Mouse (Mus musculus) WW6 (cell line): ENCODE measurements at regions not wholly inside any gene's neighbourhood (a gene's known extent, or its start where the extent isn't known, plus 50 kb on each side); places are given as distances from the start of the nearest gene placed in this dataset.

ENCODE experiments used
- DNase-seq: peaks from one replicate; pipeline ENCODE4 v3.0.0-alpha.2; 2013; ENCODE audit warnings: low read depth, low spot score

DNA sequence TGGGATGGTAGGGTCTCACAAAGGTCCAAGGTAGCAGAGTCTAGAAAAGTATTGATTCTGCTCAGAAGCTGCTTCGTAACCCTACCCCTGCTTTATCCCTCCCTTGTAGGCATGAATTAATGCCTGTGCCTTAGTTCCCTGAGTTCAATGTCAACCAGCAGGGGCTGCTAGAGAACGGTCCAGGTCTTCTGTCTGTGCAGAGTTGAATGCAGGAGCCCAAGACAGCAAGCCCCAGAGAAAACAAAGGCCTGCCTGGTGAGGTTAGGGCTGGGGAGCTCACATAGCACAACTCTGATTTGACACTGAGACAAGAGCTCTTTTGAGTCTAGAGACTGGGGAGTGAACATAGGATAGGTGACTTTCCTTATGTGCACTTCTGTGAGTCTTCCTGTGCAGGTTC, 56.6 kb downstream of the Olig3 start:
- DNase-seq: peak; percentile 28

DNA sequence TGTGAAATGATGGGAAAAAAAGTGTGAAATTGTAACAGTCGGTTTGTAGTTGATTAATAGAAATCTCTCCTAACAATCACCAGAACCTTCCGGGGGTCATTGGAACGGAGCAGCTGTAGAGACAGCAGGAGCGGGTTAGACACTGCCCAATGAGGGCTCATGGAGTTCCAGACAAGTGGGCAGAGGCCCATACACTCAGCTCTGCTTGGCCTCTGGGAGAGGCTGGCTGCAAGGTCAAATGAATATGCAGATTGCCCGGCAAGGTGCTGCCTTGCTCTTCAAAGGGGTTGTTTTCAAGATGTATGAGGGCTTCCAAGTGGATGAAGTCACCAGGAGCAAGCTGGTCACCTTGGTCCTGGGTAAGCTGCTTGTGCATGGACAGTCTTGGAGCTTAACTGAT, 57.6 kb downstream of the Olig3 start:
- no peak for DNase-seq

DNA sequence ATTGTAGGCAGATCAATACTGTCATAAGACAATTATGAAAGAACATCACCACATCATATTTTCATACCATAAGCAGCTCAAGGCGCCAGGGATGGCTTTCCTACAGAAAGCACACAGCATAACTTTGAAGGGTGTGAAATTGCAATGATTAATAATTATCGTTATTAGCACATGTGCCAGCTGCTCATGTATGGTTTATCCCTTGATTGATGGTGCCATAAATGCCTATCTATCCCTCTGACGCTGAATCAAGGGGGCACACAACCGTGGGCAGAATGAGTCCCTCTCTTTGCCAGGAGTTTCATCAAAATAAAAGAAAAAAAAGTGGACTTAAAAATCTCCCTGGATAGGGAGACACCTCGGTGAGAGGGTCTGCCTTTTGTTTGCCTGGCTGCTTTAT, 58.5 kb downstream of the Olig3 start:
- no peak for DNase-seq

DNA sequence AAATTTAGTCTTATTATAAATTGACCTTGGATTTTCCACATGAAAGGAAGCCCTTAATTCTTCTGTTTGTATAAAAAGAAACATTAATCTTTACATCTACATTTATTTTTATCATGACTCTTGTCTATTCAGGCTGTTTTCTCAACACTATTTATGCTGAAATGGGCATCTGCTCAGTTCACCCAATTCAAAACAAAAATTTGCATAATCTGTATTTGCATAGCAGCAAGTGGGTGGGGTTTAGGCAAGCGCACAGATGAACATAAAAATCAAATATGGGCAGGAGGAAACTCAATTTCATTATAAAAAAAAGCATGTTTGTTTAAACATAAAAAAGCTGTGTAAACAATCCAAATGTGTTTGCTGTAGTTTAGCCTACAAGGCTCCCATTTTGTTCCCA, 67.7 kb downstream of the Olig3 start:
- no peak for DNase-seq

DNA sequence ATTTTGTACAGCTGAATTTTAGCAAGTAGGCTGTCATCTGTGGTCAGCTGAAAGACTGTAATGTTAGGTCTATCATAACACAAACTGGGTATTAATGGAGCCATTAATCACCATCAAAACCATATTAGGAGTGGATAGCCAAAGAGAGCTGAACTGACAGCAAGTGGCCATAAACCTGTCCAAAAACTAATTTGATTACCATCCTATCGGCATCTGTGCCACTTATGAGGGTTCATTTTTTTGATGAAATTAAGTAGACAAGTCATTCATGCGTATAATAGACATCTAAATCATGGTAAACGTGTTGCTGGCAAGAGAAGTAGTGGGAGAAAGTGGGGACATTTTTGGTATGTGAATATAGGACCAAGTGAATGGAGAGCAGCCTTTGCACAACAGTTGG, 68.6 kb downstream of the Olig3 start:
- no peak for DNase-seq

DNA sequence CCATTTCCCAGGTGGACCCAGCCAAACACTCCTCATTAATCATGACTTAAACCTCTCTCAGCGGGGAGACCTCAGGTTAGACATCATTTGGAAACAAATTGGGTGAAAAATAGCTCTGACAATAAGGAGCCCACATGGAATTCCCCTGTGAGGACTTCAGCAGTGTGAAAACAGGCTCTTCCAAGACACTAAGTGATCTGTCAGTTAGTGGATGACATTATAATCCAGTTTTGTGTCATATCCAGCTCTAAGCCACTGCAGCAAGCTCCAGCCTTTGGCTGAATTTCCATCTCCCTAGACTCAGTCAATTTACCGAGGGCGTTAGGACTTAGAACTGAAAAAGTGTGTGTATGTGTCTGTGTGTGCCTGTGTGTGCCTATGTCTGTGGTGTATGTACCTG, 70.5 kb downstream of the Olig3 start:
- no peak for DNase-seq

DNA sequence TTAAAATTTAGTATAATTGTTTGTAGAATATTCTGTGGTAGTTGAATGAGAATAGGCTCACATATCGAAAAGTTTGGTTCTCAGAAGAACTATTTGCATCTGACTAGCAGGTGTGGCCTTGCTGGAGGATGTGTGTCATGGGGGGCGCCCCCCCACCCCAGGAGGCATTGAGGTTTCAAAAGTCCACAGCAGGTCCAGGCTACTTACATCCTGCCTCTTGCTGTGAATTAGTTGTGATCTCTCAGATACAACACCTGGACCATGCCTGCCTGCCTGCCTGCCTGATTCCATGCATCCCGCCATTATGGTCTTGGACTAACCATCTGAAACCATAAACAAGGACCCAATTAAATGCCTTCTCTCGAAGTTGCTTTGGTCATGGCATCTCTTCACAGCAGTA, 76.2 kb downstream of the Olig3 start:
- DNase-seq: no peak

DNA sequence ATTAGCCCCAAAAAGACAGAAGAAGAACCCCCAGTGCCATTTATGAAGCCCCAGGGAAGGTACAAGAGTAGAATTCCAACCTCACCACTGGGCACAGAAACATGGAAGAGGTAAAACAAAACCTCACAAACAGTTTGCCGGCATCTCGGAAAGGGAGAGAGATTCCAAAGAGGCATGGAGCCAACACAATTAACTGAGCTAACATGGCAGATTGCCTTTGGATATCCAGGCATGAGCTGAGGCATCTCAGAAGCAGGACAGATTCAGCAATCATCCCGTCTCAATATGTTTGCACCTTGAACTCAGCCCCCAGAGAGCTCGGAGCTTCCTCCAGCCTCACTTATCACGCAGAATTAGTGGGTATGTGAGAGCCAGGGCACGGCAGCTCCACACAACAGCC, 78.3 kb downstream of the Olig3 start:
- DNase-seq: no peak

DNA sequence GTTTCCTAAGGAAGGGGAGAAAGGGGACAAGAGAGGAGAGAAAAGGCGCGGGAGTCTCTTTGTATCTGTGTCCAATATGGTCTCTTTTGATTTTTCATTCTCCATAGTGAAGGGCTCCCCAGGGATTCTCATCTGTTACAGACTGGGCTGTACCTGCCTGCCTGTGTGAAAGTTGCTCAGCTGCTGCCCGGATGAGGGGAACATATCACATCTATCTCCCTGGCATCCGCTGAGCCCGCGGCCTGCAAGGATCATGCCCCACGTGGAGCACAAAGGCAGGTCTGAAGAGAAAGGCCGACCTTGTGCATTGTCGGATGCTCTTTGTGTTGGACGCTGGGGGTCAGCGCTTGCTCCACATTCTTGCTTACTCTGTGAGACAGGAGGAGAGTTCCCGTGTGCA, 85.5 kb downstream of the Olig3 start:
- DNase-seq: peak; percentile 7

DNA sequence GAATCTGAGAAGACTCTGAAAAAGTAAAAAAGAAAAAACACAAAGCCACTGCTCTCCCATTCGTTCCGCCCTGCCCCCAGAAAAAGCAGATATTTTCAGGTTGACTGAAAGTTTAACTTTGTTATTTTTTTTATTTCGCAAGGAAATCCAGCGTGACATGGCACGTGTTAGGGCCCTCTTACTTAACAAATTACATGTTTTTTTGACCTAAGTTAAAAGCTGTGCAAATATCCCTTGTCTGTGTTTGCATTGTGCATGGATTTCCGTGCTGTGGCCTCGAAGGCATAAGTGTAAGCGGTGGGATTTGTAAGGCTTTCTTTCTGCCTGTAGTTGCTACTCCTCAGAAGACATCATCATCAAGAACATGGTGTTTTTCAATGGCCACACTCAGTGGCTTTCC, 87.2 kb downstream of the Olig3 start:
- no peak for DNase-seq

DNA sequence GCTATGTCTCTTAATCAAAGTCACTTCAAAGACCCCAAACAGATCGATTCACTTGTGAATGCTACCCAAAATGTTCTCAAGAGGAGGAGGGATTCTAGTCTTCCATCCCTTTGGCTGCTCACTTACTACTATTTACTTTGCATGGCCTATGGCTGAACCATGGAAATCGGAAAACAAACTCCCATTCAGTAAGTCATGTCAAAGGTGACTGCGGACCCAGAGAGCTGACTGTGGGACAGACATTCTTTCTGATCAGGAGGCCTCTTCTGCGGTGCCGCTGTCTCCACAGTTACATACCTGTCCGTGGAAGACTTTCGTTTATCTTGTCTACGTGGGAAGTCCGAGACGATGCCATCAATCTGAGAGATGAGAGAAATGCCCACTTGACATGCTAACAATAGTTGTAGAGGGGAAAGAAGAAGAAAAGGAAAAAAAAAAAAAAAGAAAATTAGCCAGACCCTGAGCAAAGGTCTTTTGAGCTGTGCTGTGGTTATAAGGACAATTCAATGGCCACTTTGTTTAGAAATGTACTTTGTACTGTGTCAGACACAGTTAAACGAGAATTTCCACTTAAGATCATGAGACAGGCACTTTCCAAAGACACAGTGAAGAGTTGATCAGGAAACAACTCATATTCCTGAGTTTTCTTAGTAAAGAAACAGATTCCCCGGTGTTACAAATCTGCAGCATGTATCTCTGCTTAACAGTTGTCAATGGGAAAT, 92.7 kb downstream of the Olig3 start:
- no peak for DNase-seq

DNA sequence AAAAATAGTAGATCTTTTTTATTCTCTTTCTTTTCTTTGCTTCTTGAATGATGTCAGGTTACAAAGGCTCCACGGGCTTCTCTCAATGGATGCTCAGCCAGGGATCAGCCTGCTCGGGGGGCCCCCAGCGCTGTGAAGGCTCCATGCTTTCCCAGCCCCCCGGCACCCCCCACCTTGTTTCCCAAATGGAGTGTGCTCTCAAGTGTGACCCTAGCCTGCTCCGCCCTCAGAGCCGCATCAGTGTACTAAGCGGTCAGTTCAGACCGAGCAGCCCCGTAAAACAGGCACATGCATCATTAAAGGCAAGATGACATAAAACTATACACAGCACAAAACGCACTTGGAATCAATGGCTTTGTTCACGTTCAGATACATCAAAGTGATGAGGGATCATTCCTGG, 102.7 kb downstream of the Olig3 start:
- DNase-seq: no peak

DNA sequence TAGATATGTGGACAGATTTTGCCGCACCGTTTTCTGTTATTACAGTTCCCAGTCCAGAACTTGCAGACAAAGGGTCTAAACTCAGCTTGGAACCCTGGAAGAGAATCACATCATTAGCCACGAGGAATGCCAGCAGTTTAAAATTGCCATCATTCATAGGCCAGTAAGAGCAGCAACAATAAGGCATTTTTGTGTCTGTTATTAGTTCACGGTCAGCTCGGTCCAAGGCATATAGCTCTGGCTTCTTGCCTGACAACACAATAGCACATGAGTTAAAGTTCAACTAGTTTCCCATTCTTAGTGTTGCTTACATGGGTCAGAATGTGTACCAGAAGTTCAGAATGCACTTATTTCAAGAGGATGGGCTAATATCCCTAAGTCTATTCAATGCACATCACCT, 103.4 kb downstream of the Olig3 start:
- no peak for DNase-seq

DNA sequence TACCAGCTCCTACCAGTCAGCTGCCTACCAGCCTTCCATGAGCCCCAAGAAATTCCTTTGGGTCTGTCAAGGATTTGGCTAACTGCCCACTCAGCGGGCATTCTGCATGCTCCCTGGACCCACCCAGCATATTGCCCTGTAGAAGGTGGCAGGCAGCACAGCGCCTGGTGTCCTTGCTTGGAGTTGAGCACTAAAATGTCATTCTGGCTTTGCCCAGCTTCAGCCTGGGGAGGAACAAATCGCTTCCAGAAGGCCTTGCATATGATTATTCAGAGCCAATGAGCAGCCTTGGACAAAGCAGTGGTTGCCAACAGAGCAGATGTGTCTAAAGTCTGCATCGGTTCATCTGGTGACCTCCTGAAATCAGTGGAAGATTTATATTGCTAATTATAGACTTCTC, 103.8 kb downstream of the Olig3 start:
- DNase-seq: no peak

DNA sequence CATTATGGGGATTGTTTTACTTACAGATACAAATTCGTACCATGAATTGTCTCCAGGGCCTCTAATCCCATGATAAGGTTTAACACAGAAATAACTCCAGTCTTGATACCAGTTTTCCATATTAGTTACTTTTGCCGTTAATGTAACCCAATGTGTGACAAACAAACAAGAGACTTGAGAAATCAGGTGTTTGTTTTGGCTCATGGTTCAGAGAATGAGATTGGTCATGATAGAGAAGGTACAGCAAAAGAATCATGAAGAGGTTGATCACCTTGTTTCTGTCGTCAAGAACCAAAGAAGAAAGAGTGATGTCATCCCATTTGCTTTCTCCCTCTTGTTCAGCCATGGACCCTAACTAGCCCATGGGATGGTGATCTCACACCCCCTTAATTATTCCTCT, 107.5 kb downstream of the Olig3 start:
- DNase-seq: no peak

DNA sequence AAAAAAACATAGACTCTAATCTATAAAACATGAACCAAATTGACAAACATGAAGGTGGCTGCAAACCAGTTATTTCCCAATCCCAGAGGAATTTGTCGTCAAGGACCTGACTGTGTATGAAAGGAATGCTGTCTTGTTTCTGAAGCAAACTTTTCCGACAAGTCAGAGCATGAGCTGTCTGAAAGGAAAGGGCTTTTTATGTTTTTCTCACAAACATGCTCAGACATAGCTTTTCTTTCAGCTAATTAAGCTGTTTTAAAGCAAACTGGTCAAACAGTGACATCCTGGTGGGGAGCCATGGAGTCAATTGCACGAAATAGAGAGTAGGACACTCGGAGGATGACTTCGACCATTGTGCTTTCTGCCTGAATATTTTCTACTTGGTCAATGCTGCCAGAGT, 108.2 kb downstream of the Olig3 start:
- no peak for DNase-seq

DNA sequence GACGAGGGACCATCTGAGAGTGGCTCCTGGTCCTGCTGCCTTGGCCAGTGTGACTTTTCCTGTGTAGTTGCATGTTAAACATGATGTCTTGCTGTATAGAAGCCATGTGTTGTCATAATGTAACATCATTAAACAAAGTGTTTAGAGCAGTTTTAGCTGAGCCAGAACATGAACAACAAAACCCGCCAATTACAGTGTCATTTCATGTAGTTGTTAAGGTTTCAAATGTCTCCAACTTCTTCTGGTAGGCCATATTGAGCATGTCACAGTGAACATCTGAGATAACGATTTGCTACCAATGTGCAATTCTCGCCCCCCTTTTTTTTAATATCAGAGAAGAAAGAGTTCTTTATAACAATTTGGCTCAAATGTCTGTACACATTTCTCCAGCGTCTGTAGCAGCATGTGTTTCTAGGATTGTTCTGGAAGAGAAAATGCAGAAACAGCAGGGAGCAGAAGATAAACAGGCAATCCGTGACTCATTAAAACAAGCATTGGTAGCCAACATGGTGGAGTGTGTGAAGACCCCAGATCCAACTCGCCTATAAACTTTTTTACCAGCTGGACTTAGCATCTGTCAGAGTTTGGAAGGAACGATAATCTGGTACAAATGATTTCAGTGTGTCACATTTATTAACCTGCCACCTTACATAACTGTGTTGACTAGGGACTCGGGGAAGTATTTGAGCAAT, 115.2 kb downstream of the Olig3 start:
- no peak for DNase-seq

DNA sequence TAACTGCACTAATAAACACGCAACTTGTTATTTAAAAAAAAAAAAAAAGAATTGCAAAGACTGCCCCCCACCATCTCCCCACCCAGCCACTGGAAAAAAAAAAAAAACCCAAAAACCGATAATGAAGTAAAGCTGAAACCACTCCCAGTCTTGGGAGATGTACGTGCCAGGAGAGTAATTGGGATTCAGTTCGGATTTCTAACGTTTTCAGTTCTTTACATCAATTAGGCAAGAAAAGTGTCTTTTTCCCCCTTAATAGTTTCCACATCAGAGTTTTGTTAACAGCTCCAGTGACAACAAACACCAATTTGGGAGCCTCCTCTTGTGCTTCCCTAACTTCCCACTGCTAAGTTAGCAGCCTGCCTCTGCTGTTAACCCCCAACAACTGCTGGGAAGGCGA, 115.7 kb downstream of the Olig3 start:
- DNase-seq: no peak

DNA sequence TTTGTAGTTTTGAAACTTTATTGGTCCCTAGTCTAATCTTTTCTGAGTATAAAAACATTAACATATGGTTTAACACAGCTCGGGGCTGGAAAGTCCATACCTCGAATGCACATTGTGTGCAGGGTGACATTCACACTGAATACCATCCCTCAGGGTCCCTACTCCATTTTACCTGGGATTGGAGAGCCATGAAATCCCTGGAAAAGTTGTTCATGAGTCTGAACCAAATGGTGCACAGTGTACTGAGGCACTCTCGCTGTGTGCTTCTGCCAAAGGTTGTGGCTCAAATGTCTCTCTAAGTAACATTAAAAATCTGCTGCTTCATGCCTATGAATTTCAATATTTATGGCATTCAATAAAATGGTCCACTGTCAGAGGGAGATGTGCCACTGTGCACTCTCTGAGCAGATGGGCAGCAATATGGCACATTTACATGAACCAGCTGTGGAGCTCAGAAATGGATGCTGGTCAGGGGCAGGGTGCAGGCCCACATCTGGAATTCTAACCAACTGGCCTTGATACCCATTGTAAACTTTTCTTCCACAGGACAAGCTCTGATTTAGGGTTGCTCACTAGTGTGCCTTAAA, 116.7 kb downstream of the Olig3 start:
- no peak for DNase-seq

DNA sequence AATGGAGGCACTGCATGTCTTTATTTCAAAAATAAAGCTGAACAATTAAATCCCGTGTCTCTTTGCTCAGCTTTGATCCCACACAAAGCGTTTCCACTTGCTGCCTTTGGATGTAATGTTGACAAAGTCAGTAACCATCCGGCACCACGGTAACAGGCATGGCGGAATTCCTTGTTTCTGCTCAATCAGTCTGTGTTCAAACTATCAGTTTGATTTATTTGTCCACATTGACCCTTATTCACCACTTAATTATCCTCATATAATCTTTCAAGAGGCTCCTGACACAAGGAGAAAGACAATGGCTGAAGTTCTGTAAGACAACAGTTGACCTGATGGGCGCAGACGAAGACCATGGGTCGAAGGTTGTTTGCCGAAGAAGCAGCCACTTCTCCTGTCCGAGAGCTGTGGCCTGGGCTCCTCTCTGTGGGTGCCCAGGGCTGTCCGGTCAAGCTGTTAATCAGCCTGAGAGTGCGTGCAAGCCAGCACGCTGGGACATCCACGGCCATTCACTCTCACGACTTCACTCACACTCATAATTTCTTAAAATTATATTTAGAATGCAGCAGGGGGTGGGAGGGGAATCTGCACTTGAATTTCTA, 106.1 kb upstream of the Ifngr1 start:
- no peak for DNase-seq

DNA sequence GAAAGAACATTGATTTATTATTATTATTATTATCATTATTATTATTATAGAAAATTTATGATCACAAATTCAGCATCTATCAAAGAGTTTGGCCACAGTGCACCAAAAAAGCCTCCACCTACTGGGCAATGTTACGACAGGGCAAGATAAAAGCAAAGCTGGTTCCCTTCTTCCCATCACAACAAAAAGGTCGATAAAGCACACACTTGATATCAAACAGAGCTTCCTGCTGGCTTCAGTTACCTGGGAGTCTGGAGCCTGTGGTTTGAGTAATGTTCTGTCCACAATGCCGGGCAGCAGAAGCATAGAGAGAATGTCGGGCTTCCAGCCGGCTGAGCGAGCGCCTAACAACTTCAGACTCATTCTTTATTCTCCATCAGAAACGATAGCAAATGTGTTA, 101.2 kb upstream of the Ifngr1 start:
- DNase-seq: no peak

DNA sequence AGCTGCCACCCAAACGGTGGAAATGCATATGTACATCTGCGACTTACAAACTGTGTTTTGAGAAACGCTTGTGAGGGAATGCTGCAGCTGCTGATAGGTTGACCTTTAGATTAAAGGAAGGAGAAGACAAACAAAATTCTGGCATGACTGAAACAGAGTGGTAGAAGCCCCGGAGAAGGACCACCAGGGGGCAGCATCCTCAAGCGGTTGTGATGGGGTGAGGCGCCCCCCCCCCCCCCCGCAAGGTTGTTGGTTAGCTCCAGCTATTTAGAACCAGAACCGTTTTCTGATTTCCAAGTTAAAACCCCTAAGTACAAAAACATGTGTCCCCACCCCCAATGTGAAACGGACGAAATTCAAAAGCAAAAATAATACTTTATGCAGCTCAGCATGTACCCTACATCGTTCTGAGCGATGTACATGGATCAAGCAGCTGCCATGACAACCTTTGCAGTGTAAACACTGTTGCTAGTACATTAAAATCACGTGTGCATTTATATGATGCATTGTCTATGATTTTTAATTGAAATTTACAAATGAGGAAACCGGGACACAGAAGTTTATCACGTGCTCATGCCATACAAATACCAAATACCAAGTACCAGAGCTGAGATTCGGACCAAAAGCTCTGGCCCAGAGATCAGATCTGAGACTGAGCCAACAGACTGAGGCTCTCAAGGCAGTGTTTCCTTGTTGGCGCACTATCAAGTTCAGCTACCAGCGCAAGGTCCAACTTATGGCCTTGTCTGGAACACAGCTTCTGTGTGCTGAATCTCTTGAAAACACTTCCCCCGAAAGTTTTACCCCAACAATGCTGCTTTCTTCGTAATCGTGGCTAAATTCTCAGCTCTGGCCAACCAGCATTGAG, 100.0 kb upstream of the Ifngr1 start:
- DNase-seq: no peak
